Mouse (Mus musculus): ENCODE data around the gene Mul1. TPM values are rescaled to one million over a fixed set of nuclear protein-coding genes. Genes with fewer than 3 reads are reported as not detected.

Gene Mul1
- 16.8 and 18.2 TPM in 2 replicates for polyA plus RNA-seq (2015; fragmentation: Nextera tagmentation; extraction: Ambion mirVana)

DNA sequence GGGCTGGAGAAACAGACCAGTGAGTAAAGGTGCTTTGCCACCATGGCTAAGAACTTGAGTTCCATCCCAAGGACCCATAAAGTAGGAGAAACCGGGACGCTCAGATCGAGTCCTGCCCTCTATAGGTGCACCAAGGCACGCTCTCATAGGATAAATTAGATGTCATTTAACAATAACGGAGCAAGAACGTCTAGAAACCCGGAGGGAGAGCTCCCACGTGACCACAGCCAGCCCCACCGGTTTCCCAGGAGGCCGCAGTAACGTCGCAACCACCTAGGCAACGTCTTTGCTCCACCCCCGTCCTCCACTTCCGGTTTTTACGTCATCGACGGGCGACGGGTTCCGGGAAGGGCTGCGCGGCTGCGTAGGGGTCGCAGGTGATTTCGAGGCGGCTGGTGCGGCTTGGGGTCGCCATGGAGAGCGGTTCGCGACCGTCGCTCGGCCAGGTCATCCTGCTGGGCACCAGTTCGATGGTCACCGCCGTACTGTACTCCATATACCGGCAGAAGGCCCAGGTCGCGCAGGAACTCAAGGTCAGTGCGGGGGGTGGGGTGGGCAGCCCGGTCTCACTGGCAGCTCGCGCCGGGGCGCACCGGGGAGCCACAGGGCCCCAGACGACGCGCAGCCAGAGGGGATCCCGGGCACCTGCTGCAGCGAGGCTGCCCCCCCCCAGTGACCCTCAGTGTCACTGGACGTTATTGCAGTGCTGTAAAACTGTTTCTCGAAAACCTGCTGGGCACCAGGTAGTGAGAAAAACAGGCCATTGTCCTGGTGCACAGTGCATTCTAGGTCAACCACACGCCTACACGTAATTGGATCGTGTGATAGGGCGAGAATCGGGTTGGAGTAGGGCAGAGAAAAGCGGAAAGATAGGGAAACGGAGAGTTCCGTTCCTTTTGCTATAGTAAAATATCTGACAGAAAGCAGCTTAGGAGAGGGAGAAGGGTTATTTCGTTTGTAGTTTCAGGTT is at the start of gene Mul1:
Gene Mul1 (plus strand): TSS at position 325 of the 970 bp plus-strand sequence.
- H3K27ac ChIP-seq (ENCODE audit: low read length): peak within 1 kb of the TSS; percentile 25; the same call in 1 of the 2 replicates
- ATAC-seq (ENCODE audit: low read depth): peak; percentile 93

GRCm38 (mm10) chr4:138393703-138394102 is 40.8 kb upstream of the Mul1 start:
- WGBS: 50% methylated on average over 7 of the region's 7 CpGs
- Histone ChIP-seq H3K9me3 (ENCODE audit: control insufficient read depth, low read length) (no peaks in the 10 kb centered on the region), H3K4me3 (ENCODE audit: low read length) (no peak overlapping the region), H3K27ac (ENCODE audit: low read length) (no peak overlapping the region), H3K27me3 (ENCODE audit: control insufficient read depth, insufficient read depth, low read depth, low read length) (peaks cover 58% of the 10 kb centered on the region), H3K4me2 (ENCODE audit: low read depth, low read length) (no peak overlapping the region), H3K9ac (ENCODE audit: low read length) (no peak overlapping the region), H3K36me3 (ENCODE audit: control insufficient read depth, insufficient read depth, low read length) (no peaks in the 10 kb centered on the region), H3K4me1 (replicated peaks; ENCODE audit: control insufficient read depth, insufficient read depth, low read length) (peaks cover 16% of the 10 kb centered on the region)
- no peak for ATAC-seq (ENCODE audit: low read depth)

More for the DNA sequence above, at the start of gene Mul1:
- Histone ChIP-seq H3K4me2 (ENCODE audit: low read depth, low read length) (peak within 1 kb of the TSS; percentile 94), H3K27me3 (ENCODE audit: control insufficient read depth, insufficient read depth, low read depth, low read length) (no peaks in the 10 kb centered on the region), H3K4me3 (ENCODE audit: low read length) (peak within 1 kb of the TSS; percentile 93), H3K36me3 (ENCODE audit: control insufficient read depth, insufficient read depth, low read length) (peaks cover 13% of the 10 kb centered on the region; the same call in 1 of the 2 replicates), H3K9me3 (ENCODE audit: control insufficient read depth, low read length) (no peaks in the 10 kb centered on the region), H3K9ac (ENCODE audit: low read length) (peak within 1 kb of the TSS; percentile 92), H3K4me1 (replicated peaks; ENCODE audit: control insufficient read depth, insufficient read depth, low read length) (peaks cover 10% of the 10 kb centered on the region)
- under 1% methylated on average over 64 of the region's 64 CpGs for WGBS

DNA sequence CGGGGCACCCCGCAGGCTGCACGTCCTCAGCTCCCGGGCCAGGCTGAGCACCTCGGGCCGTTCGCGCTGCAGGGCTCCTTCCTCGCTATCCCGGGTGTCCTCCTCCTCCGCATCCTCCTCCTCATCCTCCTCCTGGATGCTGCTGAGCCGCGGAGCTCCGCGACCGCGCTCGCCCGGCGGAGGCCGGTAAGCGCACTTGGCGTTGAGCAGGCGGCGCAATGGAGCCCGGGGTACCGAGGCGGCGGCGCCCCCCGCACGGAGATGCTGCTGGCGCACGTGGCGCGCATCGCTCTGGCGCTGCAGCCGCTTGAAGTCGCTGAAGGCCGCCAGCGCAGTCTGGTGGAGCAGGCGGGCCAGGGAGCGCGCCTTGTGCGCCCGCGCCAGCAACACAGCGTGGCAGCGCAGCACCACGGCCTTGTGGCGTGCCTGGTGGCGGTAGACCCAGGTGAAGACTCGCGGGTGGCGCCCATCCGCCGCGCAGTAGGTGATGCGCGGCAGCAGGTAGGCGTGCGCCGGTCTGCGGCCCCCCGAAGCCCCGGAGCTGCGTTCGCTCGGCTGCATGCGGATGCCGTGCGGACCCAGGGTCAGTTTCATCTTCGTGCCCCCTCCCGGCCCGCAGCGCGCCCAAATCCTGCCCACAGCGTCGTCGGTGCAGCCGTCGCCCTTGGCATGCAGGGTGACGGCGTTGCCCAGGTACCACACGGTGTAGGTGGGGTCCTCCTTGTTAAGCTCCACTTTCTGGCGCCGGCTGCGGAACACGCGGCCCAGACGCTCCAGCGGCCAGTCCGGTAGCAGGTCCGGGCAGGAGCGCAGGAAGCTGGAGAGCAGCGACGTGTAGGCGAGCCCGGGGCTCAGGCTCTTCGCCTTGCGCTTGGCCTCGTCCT is 39.1 kb upstream of the Mul1 start:
- Histone ChIP-seq H3K9ac (ENCODE audit: low read length) (no peak overlapping the region), H3K9me3 (ENCODE audit: control insufficient read depth, low read length) (no peaks in the 10 kb centered on the region), H3K27me3 (ENCODE audit: control insufficient read depth, insufficient read depth, low read depth, low read length) (peaks cover 58% of the 10 kb centered on the region), H3K36me3 (ENCODE audit: control insufficient read depth, insufficient read depth, low read length) (no peaks in the 10 kb centered on the region), H3K4me3 (ENCODE audit: low read length) (peak overlapping the region; percentile 40), H3K4me2 (ENCODE audit: low read depth, low read length) (peak overlapping the region; percentile 52), H3K27ac (ENCODE audit: low read length) (no peak overlapping the region), H3K4me1 (replicated peaks; ENCODE audit: control insufficient read depth, insufficient read depth, low read length) (peaks cover 16% of the 10 kb centered on the region)
- under 1% methylated on average over 90 of the region's 103 CpGs for WGBS
- no peak for ATAC-seq (ENCODE audit: low read depth)

- Histone ChIP-seq H3K9me3 (ENCODE audit: control insufficient read depth, low read length) (no peaks in the 10 kb centered on the region), H3K9ac (ENCODE audit: low read length) (no peak within 1 kb of the TSS)
- under 1% methylated on average over 46 of the region's 46 CpGs for WGBS
These were observed 38.4 kb upstream of the Mul1 start, which contains the start of gene Fam43b for GRCm38 (mm10) chr4:138395971-138396645. Fam43b (minus strand) TSS chr4:138396528.

GRCm38 (mm10) chr4:138396711-138397110 is 37.8 kb upstream of the Mul1 start:
- Histone ChIP-seq H3K4me3 (ENCODE audit: low read length) (peak overlapping the region; percentile 40), H3K4me1 (replicated peaks; ENCODE audit: control insufficient read depth, insufficient read depth, low read length) (peaks cover 16% of the 10 kb centered on the region), H3K9me3 (ENCODE audit: control insufficient read depth, low read length) (no peaks in the 10 kb centered on the region), H3K36me3 (ENCODE audit: control insufficient read depth, insufficient read depth, low read length) (no peaks in the 10 kb centered on the region), H3K4me2 (ENCODE audit: low read depth, low read length) (peak overlapping the region; percentile 52; the same call in 1 of the 2 replicates), H3K27ac (ENCODE audit: low read length) (no peak overlapping the region), H3K27me3 (ENCODE audit: control insufficient read depth, insufficient read depth, low read depth, low read length) (peaks cover 58% of the 10 kb centered on the region), H3K9ac (ENCODE audit: low read length) (no peak overlapping the region)
- ATAC-seq (ENCODE audit: low read depth): no peak
- 12% methylated on average over 8 of the region's 8 CpGs for WGBS

More at GRCm38 (mm10) chr4:138395971-138396645, 38.4 kb upstream of the Mul1 start, which contains the start of gene Fam43b:
- peaks cover 16% of the 10 kb centered on the region for H3K4me1 ChIP-seq (replicated peaks; ENCODE audit: control insufficient read depth, insufficient read depth, low read length)
- peaks cover 58% of the 10 kb centered on the region for H3K27me3 ChIP-seq (ENCODE audit: control insufficient read depth, insufficient read depth, low read depth, low read length)
- H3K4me3 ChIP-seq (ENCODE audit: low read length): peak within 1 kb of the TSS; percentile 40
- H3K36me3 ChIP-seq (ENCODE audit: control insufficient read depth, insufficient read depth, low read length): no peaks in the 10 kb centered on the region
- ATAC-seq (ENCODE audit: low read depth): peak; percentile 51; the same call in 1 of the 2 replicates
- H3K27ac ChIP-seq (ENCODE audit: low read length): no peak within 1 kb of the TSS
- peak within 1 kb of the TSS; percentile 52 for H3K4me2 ChIP-seq (ENCODE audit: low read depth, low read length)

- 0% methylated on average over 2 of the region's 2 CpGs for WGBS
- H3K4me2 ChIP-seq (ENCODE audit: low read depth, low read length): no peak overlapping the region
- H3K9ac ChIP-seq (ENCODE audit: low read length): no peak overlapping the region
- no peaks in the 10 kb centered on the region for H3K36me3 ChIP-seq (ENCODE audit: control insufficient read depth, insufficient read depth, low read length)
- no peak overlapping the region for H3K27ac ChIP-seq (ENCODE audit: low read length)
- H3K27me3 ChIP-seq (ENCODE audit: control insufficient read depth, insufficient read depth, low read depth, low read length): no peaks in the 10 kb centered on the region; the same call in 1 of the 2 replicates
- no peaks in the 10 kb centered on the region for H3K4me1 ChIP-seq (replicated peaks; ENCODE audit: control insufficient read depth, insufficient read depth, low read length)
- H3K9me3 ChIP-seq (ENCODE audit: control insufficient read depth, low read length): no peaks in the 10 kb centered on the region
- ATAC-seq (ENCODE audit: low read depth): no peak
- no peak overlapping the region for H3K4me3 ChIP-seq (ENCODE audit: low read length)
These were observed 29.7 kb upstream of the Mul1 start for GRCm38 (mm10) chr4:138404806-138405205.

DNA sequence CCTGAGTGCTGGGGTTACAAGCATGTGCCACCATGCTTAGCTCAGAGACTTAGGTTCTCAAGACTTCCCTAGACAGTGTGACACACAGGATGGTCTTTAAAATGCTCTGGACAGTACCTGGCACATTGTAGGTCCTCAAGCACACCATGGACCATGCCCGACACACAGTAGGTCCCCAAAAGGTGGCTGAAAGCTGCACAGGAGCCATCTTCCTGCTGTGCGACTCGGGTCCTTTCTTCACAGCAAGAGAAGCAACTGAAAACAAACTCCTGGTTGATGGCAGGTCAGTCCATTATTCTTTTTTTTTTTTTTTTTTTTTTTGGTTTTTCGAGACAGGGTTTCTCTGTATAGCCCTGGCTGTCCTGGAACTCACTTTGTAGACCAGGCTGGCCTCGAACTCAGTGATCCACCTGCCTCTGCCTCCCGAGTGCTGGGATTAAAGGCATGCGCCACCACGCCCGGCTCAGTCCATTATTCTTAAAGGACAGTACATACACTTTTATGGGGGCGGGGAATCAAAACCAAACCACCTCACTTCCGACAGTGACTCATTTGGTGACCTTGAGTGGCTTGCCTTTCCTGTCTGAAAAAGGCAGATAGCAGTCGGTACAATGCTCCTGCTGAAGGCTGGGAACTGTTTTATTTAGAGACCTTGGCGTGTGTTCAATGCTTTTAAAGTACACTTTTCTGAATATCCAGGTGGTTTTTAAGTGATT is 26.8 kb upstream of the Mul1 start:
- no peaks in the 10 kb centered on the region for H3K4me1 ChIP-seq (replicated peaks; ENCODE audit: control insufficient read depth, insufficient read depth, low read length)
- no peaks in the 10 kb centered on the region for H3K27me3 ChIP-seq (ENCODE audit: control insufficient read depth, insufficient read depth, low read depth, low read length)
- no peak overlapping the region for H3K4me2 ChIP-seq (ENCODE audit: low read depth, low read length)
- H3K27ac ChIP-seq (ENCODE audit: low read length): no peak overlapping the region
- H3K9me3 ChIP-seq (ENCODE audit: control insufficient read depth, low read length): no peaks in the 10 kb centered on the region
- 55% methylated on average over 12 of the region's 13 CpGs for WGBS
- H3K9ac ChIP-seq (ENCODE audit: low read length): no peak overlapping the region
- H3K36me3 ChIP-seq (ENCODE audit: control insufficient read depth, insufficient read depth, low read length): no peaks in the 10 kb centered on the region
- ATAC-seq (ENCODE audit: low read depth): 0 out of 2 replicates have a peak, but pooled peaks have one; percentile 41
- no peak overlapping the region for H3K4me3 ChIP-seq (ENCODE audit: low read length)

- WGBS: 10% methylated on average over 5 of the region's 5 CpGs
- no peak overlapping the region for H3K4me2 ChIP-seq (ENCODE audit: low read depth, low read length)
- no peak overlapping the region for H3K4me3 ChIP-seq (ENCODE audit: low read length)
- 0 out of 2 replicates have a peak, but pooled peaks cover 4% of the 10 kb centered on the region for H3K4me1 ChIP-seq (replicated peaks; ENCODE audit: control insufficient read depth, insufficient read depth, low read length)
- H3K9me3 ChIP-seq (ENCODE audit: control insufficient read depth, low read length): no peaks in the 10 kb centered on the region
- H3K9ac ChIP-seq (ENCODE audit: low read length): no peak overlapping the region
- ATAC-seq (ENCODE audit: low read depth): no peak
- H3K36me3 ChIP-seq (ENCODE audit: control insufficient read depth, insufficient read depth, low read length): no peaks in the 10 kb centered on the region
- no peak overlapping the region for H3K27ac ChIP-seq (ENCODE audit: low read length)
- no peaks in the 10 kb centered on the region; the same call in 1 of the 2 replicates for H3K27me3 ChIP-seq (ENCODE audit: control insufficient read depth, insufficient read depth, low read depth, low read length)
These were observed 23.5 kb upstream of the Mul1 start for GRCm38 (mm10) chr4:138411011-138411410.
